Mouse (Mus musculus) right cerebral cortex, postnatal 4 days (tissue): ENCODE measurements around the gene Gm28490.
"Not testable (repeated sequence)": the region's sequence is repeated elsewhere in the genome, so short reads cannot be mapped to it uniquely, and the experiment has no call there.

Experiments used
- DNase-seq: peaks from one replicate; pipeline ENCODE4 v3.0.0-alpha.2; 2022

The Gm28490 gene

DNA sequence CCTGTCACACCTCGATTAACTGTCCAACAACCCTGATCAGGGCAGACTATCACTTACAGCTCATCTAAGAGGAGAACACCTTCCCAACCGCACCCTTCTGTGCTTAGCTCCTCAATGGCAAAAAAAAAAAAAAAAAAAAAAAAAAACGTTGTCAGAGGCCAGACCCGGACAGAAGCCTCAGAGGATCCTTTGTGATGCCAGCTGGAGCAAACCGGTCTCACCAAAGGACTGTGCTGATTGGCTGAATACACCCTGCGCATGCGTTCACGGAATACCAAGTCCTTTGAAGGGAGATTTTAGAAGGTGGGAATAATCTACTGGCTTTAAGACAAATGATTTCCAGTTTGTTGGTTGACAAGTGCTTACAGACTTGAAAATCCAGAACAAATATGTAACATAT, at the start of gene Gm28490:
Gene Gm28490, minus strand, starts transcription at position 101 of the 400 bp plus-strand sequence.
- not testable (repeated sequence) for DNase-seq
